Mouse (Mus musculus): ENCODE results near the gene Ntm. TPM values are rescaled to one million over a fixed set of nuclear protein-coding genes. Genes with fewer than 3 reads are reported as not detected.

Gene Ntm
- polyA plus RNA-seq, 1 experiment from 2014 or later, result 248 TPM

DNA sequence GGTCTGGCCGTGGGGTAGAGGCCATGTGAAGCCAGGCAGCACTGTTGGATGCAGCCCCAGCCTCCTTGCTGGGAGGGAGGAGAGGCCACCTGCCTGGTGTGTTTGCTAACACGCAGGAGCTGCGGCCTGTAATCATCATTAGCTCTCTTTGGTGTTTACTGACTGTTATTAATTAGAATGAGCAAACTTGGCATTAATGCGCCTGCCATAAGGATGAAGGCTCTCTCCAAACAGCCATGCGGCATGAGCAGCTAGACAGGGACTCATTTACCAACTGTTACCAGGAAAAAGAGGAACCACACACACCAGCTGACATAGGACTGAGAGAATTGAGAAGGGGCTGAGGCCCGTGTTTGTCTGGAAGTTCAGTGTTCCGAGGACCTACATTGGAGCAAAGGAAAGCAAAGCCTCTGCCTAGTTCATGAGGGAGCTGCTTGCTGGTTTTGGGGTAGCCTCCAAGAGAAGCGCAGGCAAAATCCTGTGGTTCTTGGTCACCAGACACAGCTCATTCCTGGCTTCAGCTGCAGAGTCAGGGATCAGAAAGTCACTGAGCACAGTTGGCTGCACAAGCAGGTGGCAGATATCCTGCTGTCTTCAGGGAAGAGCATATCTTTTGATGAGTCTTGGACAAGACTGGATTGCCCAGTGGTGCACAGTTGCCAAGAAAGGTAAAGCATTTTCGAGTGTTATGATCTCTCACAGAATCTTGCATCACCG is 171.6 kb downstream of the Ntm start:
- Histone ChIP-seq H3K4me2 (no peak overlapping the region), H3K27me3 (replicated peaks) (no peaks in the 10 kb centered on the region), H3K4me1 (peaks cover 12% of the 10 kb centered on the region), H3K36me3 (no peaks in the 10 kb centered on the region), H3K27ac (replicated peaks) (no peak overlapping the region), H3K9ac (replicated peaks) (no peak overlapping the region), H3K9me3 (replicated peaks) (no peaks in the 10 kb centered on the region), H3K4me3 (replicated peaks) (no peak overlapping the region)
- ATAC-seq (ENCODE audit: low FRiP score), result no peak
- 60% methylated on average over 10 of the region's 10 CpGs for WGBS

DNA sequence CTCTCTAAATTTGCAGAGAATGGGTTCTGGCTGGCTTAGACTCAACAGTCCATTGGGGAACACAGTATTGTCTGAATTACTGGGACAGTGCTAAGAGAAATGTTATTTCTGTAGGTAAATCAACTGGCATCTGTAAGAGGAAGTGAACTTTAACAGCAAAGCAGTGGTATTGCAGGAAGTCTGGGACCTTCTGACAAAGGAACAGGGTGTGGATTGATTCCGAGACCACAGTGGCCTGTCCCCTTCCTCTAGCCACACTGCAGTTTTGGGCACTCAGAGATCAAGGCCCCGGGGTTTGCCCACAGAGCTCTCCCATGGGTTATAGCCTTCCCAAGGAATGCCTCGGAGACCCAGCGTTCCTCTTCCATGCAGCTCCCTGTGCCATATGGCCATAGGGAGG is 172.9 kb downstream of the Ntm start:
- ATAC-seq (ENCODE audit: low FRiP score), result no peak
- no peaks in the 10 kb centered on the region for H3K36me3 ChIP-seq
- WGBS, result 86% methylated on average over 4 of the region's 4 CpGs
- H3K4me1 ChIP-seq, result peaks cover 12% of the 10 kb centered on the region
- no peak overlapping the region for H3K9ac ChIP-seq (replicated peaks)
- no peaks in the 10 kb centered on the region for H3K9me3 ChIP-seq (replicated peaks)
- H3K27ac ChIP-seq (replicated peaks), result no peak overlapping the region
- H3K27me3 ChIP-seq (replicated peaks), result no peaks in the 10 kb centered on the region
- H3K4me3 ChIP-seq (replicated peaks), result no peak overlapping the region
- H3K4me2 ChIP-seq, result no peak overlapping the region

DNA sequence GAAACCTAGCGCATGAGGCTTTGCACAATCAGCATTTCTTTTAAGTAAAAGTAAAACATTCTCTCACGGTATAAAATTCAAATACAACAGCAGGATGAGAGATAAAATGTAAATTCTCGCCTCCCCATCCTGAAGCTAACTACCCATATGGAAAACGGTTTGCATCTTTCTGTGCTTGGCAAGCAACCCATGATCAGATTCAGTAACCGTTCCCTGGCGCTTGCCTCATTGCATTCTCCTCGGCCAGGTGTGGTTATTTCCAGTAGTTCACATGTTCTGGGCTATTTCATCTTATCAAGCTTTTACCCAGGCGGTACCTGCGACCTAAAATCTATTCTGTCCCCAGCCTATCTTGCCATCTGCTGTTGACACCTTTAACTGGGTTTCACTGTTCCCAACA is 174.1 kb downstream of the Ntm start:
- ATAC-seq (ENCODE audit: low FRiP score), result no peak
- H3K4me3 ChIP-seq (replicated peaks), result no peak overlapping the region
- H3K9ac ChIP-seq (replicated peaks), result no peak overlapping the region
- no peak overlapping the region for H3K4me2 ChIP-seq
- peaks cover 12% of the 10 kb centered on the region for H3K4me1 ChIP-seq
- no peaks in the 10 kb centered on the region for H3K27me3 ChIP-seq (replicated peaks)
- no peak overlapping the region for H3K27ac ChIP-seq (replicated peaks)
- H3K36me3 ChIP-seq, result no peaks in the 10 kb centered on the region
- 77% methylated on average over 9 of the region's 9 CpGs for WGBS
- no peaks in the 10 kb centered on the region for H3K9me3 ChIP-seq (replicated peaks)

DNA sequence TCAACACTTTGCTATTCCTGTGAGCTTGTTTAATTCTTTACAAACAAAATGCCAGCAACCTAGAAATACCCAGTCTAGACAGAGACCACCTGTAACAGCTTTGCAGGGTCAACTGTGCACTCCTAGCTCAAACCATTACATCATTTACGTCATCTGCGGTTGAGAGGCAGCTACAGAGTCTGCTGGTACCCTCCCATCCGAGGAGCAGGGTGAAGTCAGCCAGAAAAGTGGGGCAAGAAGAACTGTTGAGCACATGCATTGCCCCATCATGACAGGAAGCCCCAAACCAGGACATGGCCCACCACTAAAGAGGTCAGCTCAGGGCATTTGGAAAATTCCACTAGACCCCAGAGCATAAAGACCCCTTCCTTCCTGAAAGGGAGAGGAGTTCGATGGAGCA is 175.5 kb downstream of the Ntm start:
- Histone ChIP-seq H3K36me3 (no peaks in the 10 kb centered on the region), H3K9me3 (replicated peaks) (no peaks in the 10 kb centered on the region), H3K27me3 (replicated peaks) (no peaks in the 10 kb centered on the region), H3K27ac (replicated peaks) (no peak overlapping the region), H3K4me1 (peaks cover 12% of the 10 kb centered on the region), H3K4me2 (no peak overlapping the region), H3K9ac (replicated peaks) (no peak overlapping the region), H3K4me3 (replicated peaks) (no peak overlapping the region)
- WGBS, result 84% methylated on average over 4 of the region's 4 CpGs
- ATAC-seq (ENCODE audit: low FRiP score), result no peak

DNA sequence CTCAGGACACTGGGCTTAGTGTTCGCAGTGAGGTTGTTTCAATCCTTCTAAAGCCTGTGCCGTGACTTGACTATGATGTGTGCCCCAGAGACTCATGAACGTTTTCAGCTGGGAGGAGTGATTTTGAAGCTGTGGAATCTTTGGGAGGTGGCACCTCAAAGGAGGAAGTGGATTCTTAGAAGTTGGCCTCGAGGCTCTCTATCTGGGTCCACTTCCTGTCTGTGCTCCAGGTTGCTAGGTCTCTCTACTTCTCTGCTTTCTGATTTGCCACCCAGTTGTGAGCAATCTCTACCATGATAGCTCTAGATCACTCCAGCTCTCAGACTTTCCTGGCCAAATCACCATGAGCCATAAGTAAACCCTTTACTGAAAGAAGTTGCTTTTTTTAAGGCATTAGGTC is 180.2 kb downstream of the Ntm start:
- WGBS, result 82% methylated on average over 4 of the region's 4 CpGs
- no peaks in the 10 kb centered on the region for H3K27me3 ChIP-seq (replicated peaks)
- H3K36me3 ChIP-seq, result no peaks in the 10 kb centered on the region
- no peak overlapping the region for H3K9ac ChIP-seq (replicated peaks)
- H3K4me1 ChIP-seq, result no peaks in the 10 kb centered on the region
- H3K9me3 ChIP-seq (replicated peaks), result no peaks in the 10 kb centered on the region
- H3K27ac ChIP-seq (replicated peaks), result no peak overlapping the region
- H3K4me2 ChIP-seq, result no peak overlapping the region
- no peak overlapping the region for H3K4me3 ChIP-seq (replicated peaks)
- ATAC-seq (ENCODE audit: low FRiP score), result no peak

DNA sequence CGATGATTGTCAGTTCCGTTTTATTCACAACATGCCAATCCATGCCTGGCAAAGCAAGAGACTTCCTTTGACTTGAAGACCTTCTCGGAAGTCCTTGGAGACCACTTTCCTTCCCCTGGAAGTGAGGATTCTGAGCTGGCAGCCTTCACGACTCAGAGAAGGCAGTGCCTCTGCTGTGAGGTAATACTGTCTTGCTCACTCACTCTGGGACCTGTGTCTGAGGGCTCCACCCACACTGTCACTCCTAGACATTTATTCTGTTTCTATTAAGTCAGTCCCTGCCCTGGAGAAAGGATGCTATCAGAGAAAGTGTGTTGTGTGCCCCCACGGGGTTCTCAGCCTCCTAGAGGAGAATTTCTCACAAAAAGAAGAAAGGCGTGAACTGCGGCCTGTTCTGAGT is 183.2 kb downstream of the Ntm start:
- Histone ChIP-seq H3K4me2 (no peak overlapping the region), H3K27ac (replicated peaks) (no peak overlapping the region), H3K9me3 (replicated peaks) (no peaks in the 10 kb centered on the region), H3K4me3 (replicated peaks) (no peak overlapping the region), H3K36me3 (no peaks in the 10 kb centered on the region), H3K27me3 (replicated peaks) (no peaks in the 10 kb centered on the region), H3K9ac (replicated peaks) (no peak overlapping the region), H3K4me1 (no peaks in the 10 kb centered on the region)
- 76% methylated on average over 7 of the region's 7 CpGs for WGBS
- ATAC-seq (ENCODE audit: low FRiP score), result no peak

DNA sequence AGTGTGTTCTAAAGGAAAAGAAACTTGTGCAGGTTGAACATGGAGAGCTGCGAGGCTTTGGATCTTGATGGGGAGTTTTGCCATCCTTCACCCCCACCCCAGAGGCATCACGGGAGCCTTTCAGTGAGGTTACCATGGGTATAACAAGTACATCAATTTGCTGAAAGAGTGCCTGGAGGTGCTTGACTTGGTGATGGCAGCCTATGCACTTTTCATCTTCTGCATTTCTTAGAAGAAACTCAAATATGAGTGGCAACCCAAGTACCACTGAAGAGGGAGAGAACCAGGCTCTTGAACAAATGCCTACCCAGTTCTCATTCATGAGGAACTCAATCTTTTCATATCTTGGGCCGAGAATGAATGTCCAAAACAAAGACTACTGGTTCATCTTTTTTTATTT is 186.0 kb downstream of the Ntm start:
- H3K9ac ChIP-seq (replicated peaks), result no peak overlapping the region
- WGBS, result 94% methylated on average over 3 of the region's 3 CpGs

DNA sequence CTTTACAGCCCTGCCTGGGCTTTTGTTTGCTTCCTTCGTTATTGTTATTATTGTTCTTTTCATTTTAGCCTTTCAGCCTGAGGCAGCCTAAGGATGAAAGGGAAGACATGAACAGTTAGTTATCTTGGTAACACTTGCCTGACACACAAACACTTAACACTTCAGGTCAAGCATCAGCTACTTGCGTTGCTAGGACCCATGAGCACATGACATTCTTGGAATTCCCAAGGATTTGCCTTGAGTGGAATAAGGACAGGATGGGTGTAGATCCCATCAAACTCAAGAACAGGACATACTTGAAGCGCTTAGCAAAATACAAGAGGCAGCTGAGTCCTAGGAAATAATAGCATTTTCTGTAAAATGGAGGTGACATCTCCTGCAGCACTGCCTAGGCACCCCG is 186.4 kb downstream of the Ntm start:
- 89% methylated on average over 4 of the region's 4 CpGs for WGBS
- no peaks in the 10 kb centered on the region for H3K27me3 ChIP-seq (replicated peaks)
- no peak overlapping the region for H3K9ac ChIP-seq (replicated peaks)
- peaks cover 3% of the 10 kb centered on the region; the same call in 1 of the 2 replicates for H3K4me1 ChIP-seq
- H3K27ac ChIP-seq (replicated peaks), result no peak overlapping the region
- ATAC-seq (ENCODE audit: low FRiP score), result no peak
- no peak overlapping the region for H3K4me3 ChIP-seq (replicated peaks)
- no peak overlapping the region for H3K4me2 ChIP-seq
- H3K9me3 ChIP-seq (replicated peaks), result no peaks in the 10 kb centered on the region
- H3K36me3 ChIP-seq, result no peaks in the 10 kb centered on the region

More for the DNA sequence above, 186.0 kb downstream of the Ntm start:
- no peaks in the 10 kb centered on the region for H3K36me3 ChIP-seq
- no peak for ATAC-seq (ENCODE audit: low FRiP score)
- H3K27me3 ChIP-seq (replicated peaks), result no peaks in the 10 kb centered on the region
- H3K27ac ChIP-seq (replicated peaks), result no peak overlapping the region
- H3K4me3 ChIP-seq (replicated peaks), result no peak overlapping the region
- no peaks in the 10 kb centered on the region for H3K9me3 ChIP-seq (replicated peaks)
- peaks cover 3% of the 10 kb centered on the region; the same call in 1 of the 2 replicates for H3K4me1 ChIP-seq
- no peak overlapping the region for H3K4me2 ChIP-seq

DNA sequence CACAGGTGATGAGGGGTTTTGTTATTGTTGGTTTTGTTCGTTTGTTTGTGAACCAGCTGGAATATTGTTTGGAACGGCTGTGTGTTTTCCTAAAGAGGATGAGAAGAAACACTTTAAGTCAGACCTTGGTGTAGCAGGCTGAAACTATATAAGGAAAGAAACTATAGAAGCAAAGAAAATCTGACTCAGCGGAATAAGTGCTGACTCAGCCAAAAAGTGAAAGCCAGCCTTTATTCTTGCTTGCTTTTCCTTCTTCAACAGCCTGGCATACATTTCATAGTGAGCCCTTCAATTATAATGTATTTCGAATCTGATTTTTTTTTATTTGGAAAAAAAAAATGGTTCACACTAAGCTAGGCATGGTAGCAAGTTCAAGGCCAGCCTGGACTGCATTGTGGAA is 186.9 kb downstream of the Ntm start:
- 95% methylated on average over 4 of the region's 4 CpGs for WGBS
- no peaks in the 10 kb centered on the region for H3K9me3 ChIP-seq (replicated peaks)
- H3K4me1 ChIP-seq, result peaks cover 7% of the 10 kb centered on the region
- H3K36me3 ChIP-seq, result no peaks in the 10 kb centered on the region
- no peaks in the 10 kb centered on the region for H3K27me3 ChIP-seq (replicated peaks)
- no peak overlapping the region for H3K27ac ChIP-seq (replicated peaks)
- no peak overlapping the region for H3K9ac ChIP-seq (replicated peaks)
- no peak overlapping the region for H3K4me2 ChIP-seq
- ATAC-seq (ENCODE audit: low FRiP score), result no peak
- no peak overlapping the region for H3K4me3 ChIP-seq (replicated peaks)

DNA sequence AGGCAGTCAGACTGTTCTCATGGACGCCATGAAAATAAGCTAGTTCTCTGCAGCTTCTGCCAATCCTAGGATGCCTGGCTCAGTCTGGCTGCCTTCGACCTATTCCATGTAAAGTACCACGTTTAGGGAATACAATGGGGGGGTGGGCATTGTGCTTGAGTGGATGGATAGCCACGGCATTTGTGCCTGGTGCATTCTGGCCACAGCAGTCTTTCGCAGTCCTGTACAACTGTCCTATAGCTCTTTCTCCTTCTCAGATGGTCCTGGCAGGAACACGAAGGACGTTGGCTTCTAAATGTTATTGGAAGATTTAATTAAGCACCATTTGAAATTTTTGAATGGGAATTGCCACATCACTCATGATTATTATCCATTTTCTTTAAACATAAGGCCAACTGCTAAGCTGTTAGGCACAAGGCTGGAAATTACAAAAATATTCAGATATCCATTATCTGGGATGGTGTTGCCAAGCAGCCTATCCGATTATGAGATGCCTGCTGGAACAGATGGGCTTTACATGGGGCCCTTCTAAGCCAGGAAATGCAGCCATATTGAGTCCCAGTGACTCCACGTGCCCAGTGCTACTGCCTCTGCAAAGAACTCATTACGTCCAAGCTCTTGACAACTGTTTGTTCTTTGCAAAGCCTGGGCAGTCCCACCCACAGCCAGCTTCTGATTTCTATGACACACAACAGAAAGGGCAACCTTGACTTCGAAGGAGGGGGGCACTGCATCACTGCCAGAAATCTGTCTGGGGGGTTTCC is 190.1 kb downstream of the Ntm start:
- no peaks in the 10 kb centered on the region for H3K36me3 ChIP-seq
- WGBS, result 62% methylated on average over 11 of the region's 11 CpGs
- H3K27ac ChIP-seq (replicated peaks), result no peak overlapping the region
- no peaks in the 10 kb centered on the region for H3K27me3 ChIP-seq (replicated peaks)
- H3K4me1 ChIP-seq, result peaks cover 12% of the 10 kb centered on the region
- no peaks in the 10 kb centered on the region for H3K9me3 ChIP-seq (replicated peaks)
- no peak overlapping the region for H3K4me3 ChIP-seq (replicated peaks)
- H3K9ac ChIP-seq (replicated peaks), result no peak overlapping the region
- no peak for ATAC-seq (ENCODE audit: low FRiP score)
- H3K4me2 ChIP-seq, result no peak overlapping the region

DNA sequence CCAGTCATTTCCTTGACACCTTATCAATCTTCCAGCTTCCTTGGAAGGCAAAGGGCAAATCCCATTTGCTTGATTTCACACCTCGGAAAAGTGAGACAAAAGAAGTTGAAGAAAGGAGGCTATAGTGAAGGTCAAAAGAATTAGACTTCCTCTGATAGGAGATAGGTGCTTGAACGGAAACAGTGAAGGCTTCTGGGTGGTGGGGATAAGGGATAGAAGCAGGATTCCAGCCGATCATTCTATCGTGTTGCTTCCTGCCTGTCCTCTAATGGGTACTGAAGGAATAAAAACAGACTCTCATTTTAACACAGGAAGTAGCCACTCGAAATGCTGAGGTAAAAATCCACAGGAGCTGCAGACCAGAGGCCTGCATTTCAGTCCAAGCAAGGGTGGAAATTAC is 191.1 kb downstream of the Ntm start:
- Histone ChIP-seq H3K27me3 (replicated peaks) (no peaks in the 10 kb centered on the region), H3K27ac (replicated peaks) (no peak overlapping the region), H3K4me2 (no peak overlapping the region), H3K4me3 (replicated peaks) (no peak overlapping the region), H3K4me1 (peaks cover 13% of the 10 kb centered on the region), H3K36me3 (no peaks in the 10 kb centered on the region), H3K9me3 (replicated peaks) (no peaks in the 10 kb centered on the region), H3K9ac (replicated peaks) (no peak overlapping the region)
- no peak for ATAC-seq (ENCODE audit: low FRiP score)
- WGBS, result 44% methylated on average over 5 of the region's 5 CpGs

DNA sequence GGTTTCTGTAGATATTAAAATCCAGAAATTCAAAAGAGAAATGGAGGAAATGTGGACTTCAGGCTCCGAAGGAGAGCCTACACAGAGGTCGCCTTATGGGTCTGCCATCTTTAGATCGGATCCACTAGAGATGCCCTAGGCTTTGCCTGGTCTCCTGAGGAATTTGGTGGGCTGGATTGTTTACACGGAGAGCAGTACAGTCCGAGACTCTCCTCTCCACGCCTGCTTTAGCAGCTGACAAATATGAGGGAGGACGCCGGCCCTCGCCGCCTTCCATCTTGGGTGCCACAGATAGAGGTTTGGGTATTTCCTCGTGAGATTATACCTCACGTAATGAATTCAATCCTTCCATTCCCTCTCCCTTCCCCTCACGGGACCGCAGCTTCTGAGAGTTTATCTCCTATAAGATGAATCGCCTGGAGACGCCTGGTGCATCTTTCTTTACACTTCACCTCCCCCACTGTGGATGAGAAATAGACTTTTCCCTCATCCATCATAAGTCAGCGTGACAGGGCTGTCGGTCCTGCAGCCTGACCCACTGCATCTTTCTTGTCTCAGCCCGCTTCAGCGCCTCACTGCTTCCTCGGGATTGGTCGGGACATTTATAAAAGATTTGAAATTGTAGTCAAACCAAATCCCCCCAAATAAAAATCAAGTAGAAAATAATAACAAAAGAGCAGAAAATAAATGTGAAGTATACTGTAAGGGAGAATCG is 191.7 kb downstream of the Ntm start:
- ATAC-seq (ENCODE audit: low FRiP score), result no peak
- Histone ChIP-seq H3K27me3 (replicated peaks) (no peaks in the 10 kb centered on the region), H3K36me3 (no peaks in the 10 kb centered on the region), H3K4me2 (no peak overlapping the region), H3K9me3 (replicated peaks) (no peaks in the 10 kb centered on the region), H3K4me3 (replicated peaks) (no peak overlapping the region), H3K27ac (replicated peaks) (no peak overlapping the region), H3K4me1 (peaks cover 19% of the 10 kb centered on the region), H3K9ac (replicated peaks) (no peak overlapping the region)
- 67% methylated on average over 23 of the region's 23 CpGs for WGBS

Data from neural tube, embryonic 15.5 days (tissue).